Mouse (Mus musculus) myocyte (in vitro differentiated cells): Measurements from ENCODE around the gene Ltbp1.

Experiments used
- E2F4 ChIP-seq: IDR thresholded peaks from one replicate; pipeline ENCODE4 v1.6.1; 2011; ENCODE audit warnings: mild to moderate bottlenecking, control low read depth, moderate library complexity; ENCODE audit not compliant: insufficient read depth
- MYOG ChIP-seq, 3 experiments: IDR thresholded peaks; one replicate each; pipeline ENCODE4 v1.6.1; 2011; ENCODE audit warnings: control low read depth in 2 of 3, low read depth in 2 of 3, mild to moderate bottlenecking in 2 of 3; ENCODE audit not compliant: insufficient read length in 2 of 3, control insufficient read depth in 1 of 3, insufficient read depth in 1 of 3
- POLR2A ChIP-seq: IDR thresholded peaks from one replicate; pipeline ENCODE4 v1.6.1; 2011; ENCODE audit warnings: low read depth, mild to moderate bottlenecking, control low read depth, moderate library complexity; ENCODE audit not compliant: insufficient read length
- POLR2AphosphoS2 ChIP-seq: IDR thresholded peaks from one replicate; pipeline ENCODE4 v1.6.1; 2011; ENCODE audit warnings: low read depth, control low read depth; ENCODE audit not compliant: insufficient read length
- TCF12 ChIP-seq: IDR thresholded peaks from one replicate; pipeline ENCODE4 v1.6.1; 2011; ENCODE audit warnings: mild to moderate bottlenecking, control low read depth; ENCODE audit not compliant: poor library complexity, insufficient read depth, severe bottlenecking
- USF1 ChIP-seq: IDR thresholded peaks from one replicate; pipeline ENCODE4 v1.6.1; 2011; ENCODE audit warnings: low read depth, mild to moderate bottlenecking, control low read depth, moderate library complexity

DNA sequence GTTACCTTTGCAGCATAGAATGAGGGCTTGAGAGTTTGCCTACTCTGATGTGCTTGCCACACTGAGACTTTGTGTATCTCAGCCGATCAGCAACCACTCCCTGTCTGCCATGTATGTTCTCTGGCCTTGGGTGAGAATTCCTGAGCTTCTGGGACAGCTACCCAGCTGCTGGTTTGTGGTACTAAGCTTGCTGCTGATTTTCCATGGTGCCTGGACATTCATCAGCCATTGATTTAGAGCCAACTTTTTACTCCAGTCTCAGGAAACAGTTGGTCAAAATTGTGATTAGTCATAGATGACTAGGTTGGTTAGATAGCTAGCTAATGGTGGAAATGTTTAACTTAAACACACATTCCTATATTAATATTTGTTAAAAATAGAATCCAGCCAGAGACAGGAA is 267.9 kb downstream of the Ltbp1 start:
- TF ChIP-seq POLR2A, result no peak
- TF ChIP-seq E2F4, result no peak
- TF ChIP-seq POLR2AphosphoS2, result no peak
- no peak for TF ChIP-seq USF1
- TF ChIP-seq MYOG (IDR thresholded peaks at IDR 0.05; ENCODE audit: control insufficient read depth in 1 of 3, insufficient read depth in 1 of 3, insufficient read length in 2 of 3, low read depth in 2 of 3), result peak in 2 of 3 experiments; percentile 19 to 49
- TF ChIP-seq TCF12, result no peak
